Mouse (Mus musculus) cerebellum, adult 2 months (tissue): ENCODE measurements at regions not wholly inside any gene's neighbourhood (a gene's known extent, or its start where the extent isn't known, plus 50 kb on each side); places are given as distances from the start of the nearest gene placed in this dataset.
A peak's percentile ranks its signal among the peaks of the same experiment; 100 is the strongest.
"Not testable (repeated sequence)": the region's sequence is repeated elsewhere in the genome, so short reads cannot be mapped to it uniquely, and the experiment has no call there.

ENCODE experiments used
- DNase-seq, 2 experiments: peaks; one replicate each; pipeline ENCODE4 v3.0.0; 2021
- H3K27ac ChIP-seq: fragments of 200-500 bp; 2 replicates; pipeline ENCODE4 v1.5.1; 2012; ENCODE audit warnings: low read length, control low read depth, inconsistent platforms; ENCODE audit not compliant: insufficient read depth
- H3K27me3 ChIP-seq: fragments of 200-500 bp; 2 replicates; pipeline ENCODE4 v1.6.1; 2012; ENCODE audit warnings: inconsistent platforms, mild to moderate bottlenecking, low read length, moderate library complexity; ENCODE audit not compliant: control insufficient read depth, insufficient read depth
- H3K4me1 ChIP-seq: fragments of 200-500 bp; 2 replicates; pipeline ENCODE4 v1.6.1; 2011; ENCODE audit warnings: low read length; ENCODE audit not compliant: control insufficient read depth, insufficient read depth
- H3K4me3 ChIP-seq: fragments of 200-500 bp; replicated peaks from 2 replicates; pipeline ENCODE3; 2011; ENCODE audit warnings: mild to moderate bottlenecking, low read depth, low read length, control low read depth; ENCODE audit not compliant: insufficient read depth
- CTCF ChIP-seq: fragments of 200-500 bp; IDR thresholded peaks from 2 replicates; pipeline ENCODE4 v1.5.1; 2011; ENCODE audit warnings: low read depth, mild to moderate bottlenecking, control low read depth, low read length, moderate library complexity, borderline replicate concordance; ENCODE audit not compliant: insufficient read depth
- POLR2A ChIP-seq: fragments of 200-500 bp; IDR thresholded peaks from 2 replicates; pipeline ENCODE4 v1.6.1; 2011; ENCODE audit warnings: low read length, control low read depth, borderline replicate concordance; ENCODE audit not compliant: insufficient read depth
- WGBS: fragments of 180-500 bp; shearing (Covaris S2); methylation state at CpG from one replicate; pipeline ENCODE4 v1.1.7; 2018; 5-methylcytosine and 5-hydroxymethylcytosine counted together

GRCm38 (mm10) chr17:69822921-69823320 lies 146.0 kb upstream of the Dlgap1 start:
- no peak overlapping the region for H3K27ac ChIP-seq
- TF ChIP-seq POLR2A (no peak), CTCF (no peak)
- WGBS, result 82% methylated on average over 1 of the region's 1 CpGs
- H3K4me3 ChIP-seq, result no peak overlapping the region
- no peaks in the 10 kb centered on the region for H3K4me1 ChIP-seq
- DNase-seq, result no peak
- H3K27me3 ChIP-seq, result no peaks in the 10 kb centered on the region

DNA sequence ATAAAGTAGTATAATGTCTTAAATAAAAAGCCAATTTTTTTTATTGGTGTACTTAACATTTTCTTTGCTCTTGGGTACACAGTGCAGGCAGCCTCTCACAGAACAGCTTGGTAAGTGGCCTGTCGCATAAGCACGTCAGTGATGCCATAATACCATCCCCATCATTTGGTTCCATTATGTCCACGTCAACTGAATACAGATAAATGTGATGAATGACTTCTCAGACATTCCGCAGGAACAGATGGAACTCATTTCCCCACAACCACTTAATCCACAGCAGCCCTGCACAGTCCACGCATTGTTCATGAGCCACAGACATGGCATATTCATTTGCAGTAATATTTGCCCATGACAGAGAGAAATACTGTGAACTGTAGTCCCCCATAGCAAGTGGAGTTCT lies 127.6 kb upstream of the Dlgap1 start:
- Histone ChIP-seq H3K27ac (no peak overlapping the region), H3K4me3 (no peak overlapping the region), H3K4me1 (no peaks in the 10 kb centered on the region), H3K27me3 (no peaks in the 10 kb centered on the region)
- no peak for DNase-seq
- TF ChIP-seq POLR2A (no peak), CTCF (no peak)
- WGBS, result 77% methylated on average over 5 of the region's 5 CpGs

GRCm38 (mm10) chr17:69848306-69848705 lies 120.6 kb upstream of the Dlgap1 start:
- H3K27me3 ChIP-seq, result no peaks in the 10 kb centered on the region
- 22% methylated on average over 1 of the region's 1 CpGs for WGBS
- no peaks in the 10 kb centered on the region for H3K4me1 ChIP-seq
- H3K27ac ChIP-seq, result no peak overlapping the region
- DNase-seq, result no peak
- no peak for TF ChIP-seq CTCF
- TF ChIP-seq POLR2A, result no peak
- no peak overlapping the region for H3K4me3 ChIP-seq

DNA sequence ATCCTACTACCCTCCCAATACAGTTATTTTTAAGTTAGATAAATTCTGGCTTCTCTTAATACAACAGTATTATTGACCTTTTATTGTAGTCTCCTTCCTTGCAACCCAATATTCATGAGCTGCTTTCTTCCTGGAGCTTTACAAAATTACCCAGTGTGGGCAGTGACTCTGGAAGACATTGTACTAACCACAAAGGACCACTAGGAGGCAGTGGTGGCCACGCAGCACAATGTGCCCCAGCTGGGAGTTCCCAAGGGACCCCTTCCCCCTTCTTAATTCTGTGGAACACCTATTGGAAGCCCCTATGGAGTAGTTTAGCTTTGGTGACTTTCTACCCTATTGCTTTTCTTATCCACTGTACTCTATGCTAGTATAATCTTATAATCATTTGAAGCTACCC lies 118.8 kb upstream of the Dlgap1 start:
- Histone ChIP-seq H3K4me3 (no peak overlapping the region), H3K27ac (no peak overlapping the region), H3K4me1 (no peaks in the 10 kb centered on the region), H3K27me3 (no peaks in the 10 kb centered on the region)
- TF ChIP-seq POLR2A (no peak), CTCF (peak; percentile 29; the same call in 1 of the 2 replicates)
- WGBS, result 29% methylated on average over 1 of the region's 1 CpGs
- DNase-seq, result no peak

DNA sequence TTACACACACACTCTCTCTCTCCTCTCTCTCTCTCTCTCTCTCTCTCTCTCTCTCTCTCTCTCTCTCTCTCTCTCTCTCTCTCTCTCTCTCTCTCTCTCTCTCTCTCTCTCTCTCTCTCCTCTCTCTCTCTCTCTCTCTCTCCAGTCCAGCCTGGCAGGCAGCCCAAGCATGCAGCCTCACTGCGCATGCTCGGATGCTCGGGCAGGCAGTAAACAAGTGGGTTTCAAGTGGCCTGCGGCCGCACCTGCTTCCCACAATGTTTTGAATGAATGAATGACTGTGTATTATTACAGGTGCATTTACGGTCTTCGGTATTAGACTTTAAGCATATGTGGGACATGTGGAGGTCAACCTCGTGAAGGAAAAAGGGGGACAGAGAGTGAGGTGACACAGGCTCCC lies 88.9 kb upstream of the Dlgap1 start:
- H3K4me1 ChIP-seq, result not testable (repeated sequence)

DNA sequence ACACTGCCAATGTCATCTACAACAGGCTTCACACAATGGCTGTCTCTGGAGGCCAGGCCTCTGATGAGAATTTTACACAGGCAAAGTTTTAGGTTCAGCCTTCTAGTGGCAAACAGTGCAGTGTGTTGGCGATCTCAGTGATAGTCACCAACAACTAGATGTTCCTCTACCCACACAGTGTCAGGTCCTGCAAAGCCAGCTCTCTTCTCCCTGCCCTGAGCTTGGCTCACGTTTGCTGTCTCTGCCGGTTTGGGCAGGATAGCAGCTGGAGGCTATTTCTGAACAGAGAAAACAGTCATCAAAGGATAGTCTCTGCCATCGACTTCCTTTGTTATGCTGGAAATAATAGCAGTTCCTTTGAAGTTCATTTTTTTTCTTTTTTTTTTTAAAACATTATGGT lies 74.9 kb upstream of the Dlgap1 start:
- Histone ChIP-seq H3K27me3 (no peaks in the 10 kb centered on the region), H3K27ac (no peak overlapping the region), H3K4me3 (no peak overlapping the region), H3K4me1 (no peaks in the 10 kb centered on the region)
- 47% methylated on average over 4 of the region's 4 CpGs for WGBS
- no peak for DNase-seq
- TF ChIP-seq POLR2A (no peak), CTCF (no peak)

More for the DNA sequence above, 88.9 kb upstream of the Dlgap1 start:
- not testable (repeated sequence) for H3K4me3 ChIP-seq, H3K27ac ChIP-seq, H3K27me3 ChIP-seq
- DNase-seq, result peak; percentile 21 to 23
- WGBS, result 49% methylated on average over 8 of the region's 8 CpGs
